17 mouse cellular contexts compared by ENCODE assay signal in genomic region chr9:48478808-48479207, GRCm38 (mm10).
"Had no signal": no experiment of that assay in that cellular context is flagged by ENCODE, and none has a peak within 500 bp of the region (broad histone marks: within the 10 kb centered on the region; RNA-seq: fewer than 3 reads in every experiment).

No protein-coding gene starts in this region.

- DNase-seq: kidney, adult 11 months; kidney, adult 8-10 months; layer of hippocampus, postnatal 36 days; left cerebral cortex, postnatal 4 days; lung, adult 18-20 months; lung, postnatal 14 days; lung, postnatal 4 days; midbrain, embryonic 14.5 days; thymus, adult 18-20 months; thymus, postnatal 36 days had no signal

- H3K9me3 ChIP-seq: kidney, embryonic 15.5 days; limb, embryonic 12.5 days; limb, embryonic 15.5 days; lung, embryonic 15.5 days; neural tube, embryonic 12.5 days; neural tube, embryonic 15.5 days had no signal

- H3K27ac ChIP-seq: kidney, embryonic 15.5 days; left cerebral cortex, adult 2 months; limb, embryonic 12.5 days; limb, embryonic 15.5 days; lung, embryonic 15.5 days; neural tube, embryonic 12.5 days; neural tube, embryonic 15.5 days had no signal

- H3K4me3 ChIP-seq: neural tube, embryonic 12.5 days had no signal

- H3K9ac ChIP-seq: kidney, embryonic 15.5 days; limb, embryonic 15.5 days; lung, embryonic 15.5 days; neural tube, embryonic 12.5 days; neural tube, embryonic 15.5 days had no signal

- H3K27me3 ChIP-seq: kidney, embryonic 15.5 days; limb, embryonic 12.5 days; limb, embryonic 15.5 days; lung, embryonic 15.5 days; neural tube, embryonic 12.5 days; neural tube, embryonic 15.5 days had no signal
